Mouse (Mus musculus) megakaryocyte, embryonic 14.5 days (primary cell): ENCODE measurements around the gene Tent5b.

Experiments
- FLI1 ChIP-seq: IDR thresholded peaks from 2 replicates; pipeline ENCODE4 v1.6.1; 2012; ENCODE audit warnings: low read length, inconsistent platforms, mixed read lengths
- GATA1 ChIP-seq: IDR thresholded peaks from 3 replicates; pipeline ENCODE4 v1.6.1; 2012; ENCODE audit warnings: mixed read lengths, low read length, inconsistent platforms, borderline replicate concordance

DNA sequence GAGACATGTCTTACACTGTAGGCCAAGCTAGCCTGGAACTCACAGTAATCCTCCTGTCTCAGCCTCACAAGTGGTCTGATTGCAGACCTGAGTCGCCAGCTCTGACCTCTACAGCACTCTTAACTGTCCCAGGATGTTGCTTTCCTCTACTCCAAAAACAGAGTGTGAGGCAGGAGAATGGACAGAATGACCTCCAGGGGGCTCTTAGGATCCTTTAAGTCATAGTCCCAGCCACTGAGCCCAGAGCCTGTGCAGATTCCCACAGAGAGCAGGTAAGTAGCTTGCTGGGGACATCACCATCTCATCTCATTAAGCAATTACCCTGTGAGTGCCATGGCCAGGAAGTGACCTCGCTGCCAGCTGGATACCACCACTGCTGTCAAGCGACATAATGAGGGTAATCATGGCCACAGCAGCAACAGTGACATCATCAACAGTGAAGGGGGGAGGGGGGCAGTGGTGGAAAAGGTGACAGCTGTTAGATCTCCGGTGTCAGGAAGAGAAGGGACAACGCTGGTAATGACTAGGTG is 19.1 kb upstream of the Tent5b start:
- TF ChIP-seq GATA1 (no peak), FLI1 (no peak)
